Mouse (Mus musculus) ES-E14 (cell line): Measurements from ENCODE around the gene Ddx42.

Experiments used
- HCFC1 ChIP-seq: IDR thresholded peaks from 2 replicates; pipeline ENCODE4 v1.6.1; 2012; ENCODE audit warnings: low read length, inconsistent platforms, borderline replicate concordance; ENCODE audit not compliant: insufficient read depth
- ZC3H11A ChIP-seq: IDR thresholded peaks from 2 replicates; pipeline ENCODE4 v1.6.1; 2012; ENCODE audit warnings: low read depth, mild to moderate bottlenecking, inconsistent platforms, low read length, borderline replicate concordance
- ZNF384 ChIP-seq: IDR thresholded peaks from 2 replicates; pipeline ENCODE4 v1.6.1; 2012; ENCODE audit warnings: low read depth, low read length, inconsistent platforms

DNA sequence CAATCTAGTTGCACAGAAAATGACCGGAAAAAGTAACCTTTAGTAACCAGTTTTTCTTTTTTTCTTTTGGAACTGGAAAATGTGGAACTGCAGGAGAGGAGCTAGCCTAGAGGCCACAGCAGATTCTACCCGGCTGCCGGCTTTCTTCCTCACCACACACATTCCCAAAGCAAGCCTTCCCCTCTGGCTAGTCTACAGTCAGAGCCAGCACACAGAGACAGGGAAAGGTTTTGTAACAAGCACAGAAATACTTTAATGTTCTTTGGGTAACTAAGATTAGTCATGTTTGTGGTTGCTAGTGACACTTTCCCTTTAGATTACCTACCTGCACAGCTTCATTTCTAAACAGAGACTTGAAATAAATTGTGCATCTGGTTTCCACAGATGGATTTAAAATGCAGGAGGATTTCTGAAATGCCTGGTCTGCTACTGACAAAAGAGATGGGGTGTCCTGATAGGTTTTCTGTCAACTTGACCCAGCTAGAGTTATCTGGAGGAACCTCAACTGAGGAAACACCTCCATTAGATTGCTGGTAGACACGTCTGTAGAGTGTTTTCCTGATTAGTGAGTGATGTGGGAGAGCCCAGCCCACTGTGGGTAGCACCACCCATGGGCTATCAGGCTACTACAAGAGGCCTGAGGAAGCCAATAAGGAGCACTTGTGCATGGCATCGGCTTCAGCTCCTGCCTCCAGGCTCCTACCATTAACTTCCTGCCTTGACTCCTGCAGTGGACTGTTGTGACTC lies 38.5 kb upstream of the Ddx42 start:
- TF ChIP-seq ZNF384 = no peak
- TF ChIP-seq ZC3H11A = no peak
- no peak for TF ChIP-seq HCFC1
